Mouse (Mus musculus): ENCODE results near the gene Atp8a1. TPM values are rescaled to one million over a fixed set of nuclear protein-coding genes. Genes with fewer than 3 reads are reported as not detected.

Atp8a1 gene
- polyA plus RNA-seq, 1 experiment from 2014 or later: 41.5 TPM

GRCm38 (mm10) chr5:67726810-67727209 is 120.4 kb downstream of the Atp8a1 start:
- H3K4me1 ChIP-seq (replicated peaks; ENCODE audit: control insufficient read depth, insufficient read depth, low read length): no peaks in the 10 kb centered on the region
- no peak overlapping the region for H3K4me3 ChIP-seq (replicated peaks; ENCODE audit: low read length)
- ATAC-seq: no peak
- 91% methylated on average over 13 of the region's 13 CpGs for WGBS
- H3K27me3 ChIP-seq (replicated peaks; ENCODE audit: control insufficient read depth, insufficient read depth, low read length): no peaks in the 10 kb centered on the region
- H3K9ac ChIP-seq (replicated peaks; ENCODE audit: low read depth, low read length): no peak overlapping the region
- no peaks in the 10 kb centered on the region for H3K9me3 ChIP-seq (ENCODE audit: control insufficient read depth, low read length)
- H3K36me3 ChIP-seq (ENCODE audit: control insufficient read depth, insufficient read depth): 0 out of 2 replicates have a peak, but pooled peaks cover 4% of the 10 kb centered on the region
- H3K4me2 ChIP-seq (ENCODE audit: low read length): no peak overlapping the region
- no peak overlapping the region for H3K27ac ChIP-seq (ENCODE audit: low read length)

DNA sequence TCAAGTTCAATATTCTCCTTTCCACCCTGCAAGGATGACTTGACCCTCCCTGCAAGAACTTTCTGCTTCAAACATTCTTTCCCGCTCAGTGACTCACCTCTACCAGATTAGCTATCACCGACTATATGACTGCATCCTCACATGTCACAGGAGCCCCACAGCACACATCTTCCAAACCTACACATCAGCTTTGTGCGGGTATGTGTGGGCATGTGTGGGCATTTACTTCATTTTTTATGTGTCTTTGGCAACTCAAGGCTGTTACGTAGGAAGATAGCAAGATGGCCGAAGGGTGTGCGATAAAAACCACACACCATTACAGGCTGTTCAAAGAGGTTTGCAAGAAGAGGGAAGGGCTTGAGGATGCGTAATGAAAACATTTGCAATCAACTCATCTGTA is 145.6 kb downstream of the Atp8a1 start:
- peaks cover 3% of the 10 kb centered on the region; the same call in 1 of the 2 replicates for H3K4me1 ChIP-seq (replicated peaks; ENCODE audit: control insufficient read depth, insufficient read depth, low read length)
- ATAC-seq: no peak
- 0 out of 2 replicates have a peak, but pooled peaks cover 7% of the 10 kb centered on the region for H3K36me3 ChIP-seq (ENCODE audit: control insufficient read depth, insufficient read depth)
- H3K27me3 ChIP-seq (replicated peaks; ENCODE audit: control insufficient read depth, insufficient read depth, low read length): no peaks in the 10 kb centered on the region
- 97% methylated on average over 7 of the region's 7 CpGs for WGBS
- no peak overlapping the region for H3K9ac ChIP-seq (replicated peaks; ENCODE audit: low read depth, low read length)
- no peak overlapping the region for H3K4me3 ChIP-seq (replicated peaks; ENCODE audit: low read length)
- H3K4me2 ChIP-seq (ENCODE audit: low read length): no peak overlapping the region
- no peaks in the 10 kb centered on the region for H3K9me3 ChIP-seq (ENCODE audit: control insufficient read depth, low read length)
- H3K27ac ChIP-seq (ENCODE audit: low read length): no peak overlapping the region

DNA sequence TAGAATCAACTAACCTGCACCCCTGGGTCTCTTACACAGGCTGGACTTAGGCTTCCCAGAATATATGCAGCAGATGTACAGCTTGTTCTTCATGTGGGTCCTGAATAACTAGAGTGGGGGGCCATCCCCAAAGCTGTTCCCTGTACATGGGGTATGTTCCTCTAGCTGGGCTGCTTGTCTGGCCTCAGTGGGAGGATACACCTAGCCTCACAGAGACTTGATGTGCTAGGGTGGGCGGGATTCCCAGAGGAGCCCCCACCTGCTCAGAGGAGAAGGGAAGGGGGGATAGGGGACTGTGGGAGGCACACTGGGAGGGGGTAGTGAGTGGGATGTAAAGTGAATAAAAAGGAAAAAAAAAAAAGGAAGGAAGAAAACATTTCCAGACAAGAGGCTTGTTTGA is 147.8 kb downstream of the Atp8a1 start:
- WGBS: 64% methylated on average over 1 of the region's 1 CpGs
- H3K4me3 ChIP-seq (replicated peaks; ENCODE audit: low read length): no peak overlapping the region
- peaks cover 3% of the 10 kb centered on the region; the same call in 1 of the 2 replicates for H3K4me1 ChIP-seq (replicated peaks; ENCODE audit: control insufficient read depth, insufficient read depth, low read length)
- no peaks in the 10 kb centered on the region for H3K27me3 ChIP-seq (replicated peaks; ENCODE audit: control insufficient read depth, insufficient read depth, low read length)
- H3K4me2 ChIP-seq (ENCODE audit: low read length): no peak overlapping the region
- no peak overlapping the region for H3K27ac ChIP-seq (ENCODE audit: low read length)
- H3K9ac ChIP-seq (replicated peaks; ENCODE audit: low read depth, low read length): no peak overlapping the region
- H3K36me3 ChIP-seq (ENCODE audit: control insufficient read depth, insufficient read depth): 0 out of 2 replicates have a peak, but pooled peaks cover 7% of the 10 kb centered on the region
- 0 out of 2 replicates have a peak, but pooled peaks have one; percentile 24 for ATAC-seq
- no peaks in the 10 kb centered on the region for H3K9me3 ChIP-seq (ENCODE audit: control insufficient read depth, low read length)

GRCm38 (mm10) chr5:67698176-67698575 is 149.1 kb downstream of the Atp8a1 start:
- H3K9me3 ChIP-seq (ENCODE audit: control insufficient read depth, low read length): no peaks in the 10 kb centered on the region
- no peaks in the 10 kb centered on the region for H3K27me3 ChIP-seq (replicated peaks; ENCODE audit: control insufficient read depth, insufficient read depth, low read length)
- ATAC-seq: no peak
- WGBS: 94% methylated on average over 3 of the region's 3 CpGs
- H3K4me2 ChIP-seq (ENCODE audit: low read length): no peak overlapping the region
- no peak overlapping the region for H3K4me3 ChIP-seq (replicated peaks; ENCODE audit: low read length)
- 0 out of 2 replicates have a peak, but pooled peaks cover 7% of the 10 kb centered on the region for H3K36me3 ChIP-seq (ENCODE audit: control insufficient read depth, insufficient read depth)
- H3K27ac ChIP-seq (ENCODE audit: low read length): no peak overlapping the region
- H3K9ac ChIP-seq (replicated peaks; ENCODE audit: low read depth, low read length): no peak overlapping the region
- peaks cover 3% of the 10 kb centered on the region; the same call in 1 of the 2 replicates for H3K4me1 ChIP-seq (replicated peaks; ENCODE audit: control insufficient read depth, insufficient read depth, low read length)

GRCm38 (mm10) chr5:67696741-67697596 is 150.3 kb downstream of the Atp8a1 start:
- Histone ChIP-seq H3K27ac (ENCODE audit: low read length) (0 out of 2 replicates have a peak overlapping the region, but pooled peaks have one; percentile 24), H3K4me1 (replicated peaks; ENCODE audit: control insufficient read depth, insufficient read depth, low read length) (peaks cover 3% of the 10 kb centered on the region; the same call in 1 of the 2 replicates), H3K9ac (replicated peaks; ENCODE audit: low read depth, low read length) (no peak overlapping the region), H3K36me3 (ENCODE audit: control insufficient read depth, insufficient read depth) (0 out of 2 replicates have a peak, but pooled peaks cover 6% of the 10 kb centered on the region), H3K4me3 (replicated peaks; ENCODE audit: low read length) (no peak overlapping the region), H3K27me3 (replicated peaks; ENCODE audit: control insufficient read depth, insufficient read depth, low read length) (no peaks in the 10 kb centered on the region), H3K9me3 (ENCODE audit: control insufficient read depth, low read length) (no peaks in the 10 kb centered on the region), H3K4me2 (ENCODE audit: low read length) (no peak overlapping the region)
- ATAC-seq: peak; percentile 63
- 20% methylated on average over 12 of the region's 12 CpGs for WGBS

- Histone ChIP-seq H3K9me3 (ENCODE audit: control insufficient read depth, low read length) (no peaks in the 10 kb centered on the region), H3K4me3 (replicated peaks; ENCODE audit: low read length) (no peak overlapping the region), H3K27ac (ENCODE audit: low read length) (no peak overlapping the region), H3K9ac (replicated peaks; ENCODE audit: low read depth, low read length) (no peak overlapping the region), H3K4me1 (replicated peaks; ENCODE audit: control insufficient read depth, insufficient read depth, low read length) (peaks cover 2% of the 10 kb centered on the region; the same call in 1 of the 2 replicates), H3K27me3 (replicated peaks; ENCODE audit: control insufficient read depth, insufficient read depth, low read length) (no peaks in the 10 kb centered on the region), H3K36me3 (ENCODE audit: control insufficient read depth, insufficient read depth) (no peaks in the 10 kb centered on the region), H3K4me2 (ENCODE audit: low read length) (no peak overlapping the region)
- ATAC-seq: no peak
- WGBS: 92% methylated on average over 14 of the region's 14 CpGs
Observed at GRCm38 (mm10) chr5:67695055-67695710, 152.1 kb downstream of the Atp8a1 start.

DNA sequence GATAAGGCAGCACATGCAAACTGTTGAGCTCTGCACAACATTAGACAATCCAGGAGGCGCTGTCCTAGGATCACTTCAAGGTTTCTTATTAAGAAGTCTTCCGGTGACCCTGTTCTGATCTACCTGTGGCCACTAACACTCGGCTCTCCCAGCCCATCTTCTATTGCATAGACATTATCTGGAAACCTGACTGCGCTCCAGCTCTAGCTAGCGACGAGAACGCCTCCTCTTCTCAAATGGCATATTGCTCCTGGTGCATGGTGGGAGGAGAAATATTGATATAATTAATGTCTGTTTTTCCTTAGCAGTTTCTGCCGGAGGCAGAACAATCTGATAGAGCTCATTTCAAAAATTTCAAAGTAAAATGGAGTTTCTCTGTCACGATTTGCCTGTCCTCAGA is 156.9 kb downstream of the Atp8a1 start:
- Histone ChIP-seq H3K4me3 (replicated peaks; ENCODE audit: low read length) (no peak overlapping the region), H3K9ac (replicated peaks; ENCODE audit: low read depth, low read length) (no peak overlapping the region), H3K4me2 (ENCODE audit: low read length) (no peak overlapping the region), H3K4me1 (replicated peaks; ENCODE audit: control insufficient read depth, insufficient read depth, low read length) (no peaks in the 10 kb centered on the region), H3K27ac (ENCODE audit: low read length) (no peak overlapping the region), H3K27me3 (replicated peaks; ENCODE audit: control insufficient read depth, insufficient read depth, low read length) (no peaks in the 10 kb centered on the region), H3K9me3 (ENCODE audit: control insufficient read depth, low read length) (no peaks in the 10 kb centered on the region), H3K36me3 (ENCODE audit: control insufficient read depth, insufficient read depth) (no peaks in the 10 kb centered on the region)
- WGBS: 89% methylated on average over 9 of the region's 9 CpGs
- ATAC-seq: no peak

DNA sequence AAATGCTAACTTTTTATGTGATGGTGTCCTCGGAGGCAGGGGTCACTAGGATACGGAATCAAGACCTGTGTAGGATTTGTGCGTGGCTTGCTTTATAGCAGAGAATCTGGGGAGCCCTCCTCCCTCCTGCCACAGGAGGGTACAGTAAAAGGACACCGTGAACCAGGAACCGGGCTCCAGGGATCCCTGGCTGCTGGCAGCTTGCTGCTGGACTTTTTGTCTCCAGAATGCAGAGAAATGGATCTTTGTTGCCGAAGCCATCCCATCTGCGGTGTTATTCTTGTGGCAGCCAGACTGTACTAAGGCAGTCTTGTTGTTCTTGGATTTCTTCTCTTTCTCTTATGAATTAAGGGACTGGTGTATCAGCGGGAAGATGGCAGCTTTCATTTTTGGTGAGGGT is 159.2 kb downstream of the Atp8a1 start:
- H3K9ac ChIP-seq (replicated peaks; ENCODE audit: low read depth, low read length): no peak overlapping the region
- H3K27ac ChIP-seq (ENCODE audit: low read length): no peak overlapping the region
- no peak overlapping the region for H3K4me3 ChIP-seq (replicated peaks; ENCODE audit: low read length)
- WGBS: 87% methylated on average over 8 of the region's 8 CpGs
- no peak overlapping the region for H3K4me2 ChIP-seq (ENCODE audit: low read length)
- ATAC-seq: no peak
- H3K4me1 ChIP-seq (replicated peaks; ENCODE audit: control insufficient read depth, insufficient read depth, low read length): no peaks in the 10 kb centered on the region
- no peaks in the 10 kb centered on the region for H3K9me3 ChIP-seq (ENCODE audit: control insufficient read depth, low read length)
- no peaks in the 10 kb centered on the region for H3K36me3 ChIP-seq (ENCODE audit: control insufficient read depth, insufficient read depth)
- H3K27me3 ChIP-seq (replicated peaks; ENCODE audit: control insufficient read depth, insufficient read depth, low read length): no peaks in the 10 kb centered on the region

DNA sequence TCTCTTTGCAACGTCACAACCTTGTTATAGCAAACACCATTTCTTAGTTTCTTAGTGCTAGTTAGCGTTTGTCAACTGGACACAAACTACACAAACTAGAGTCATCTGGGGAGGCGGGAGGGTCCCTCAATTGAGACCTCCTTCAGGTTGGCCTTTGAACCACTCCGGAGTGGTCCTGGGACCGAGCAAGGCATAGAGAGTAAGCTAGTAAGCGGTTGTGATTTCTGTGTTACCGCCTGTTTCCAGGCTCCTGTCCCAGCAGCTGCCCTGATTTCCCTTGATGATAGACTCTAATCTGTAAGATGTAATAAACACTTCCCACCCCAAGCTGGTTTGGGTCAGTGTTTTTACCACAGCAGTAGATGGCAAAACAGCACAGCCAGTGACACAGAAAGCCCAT is 161.3 kb downstream of the Atp8a1 start:
- no peaks in the 10 kb centered on the region for H3K36me3 ChIP-seq (ENCODE audit: control insufficient read depth, insufficient read depth)
- H3K4me3 ChIP-seq (replicated peaks; ENCODE audit: low read length): no peak overlapping the region
- no peak overlapping the region for H3K27ac ChIP-seq (ENCODE audit: low read length)
- ATAC-seq: no peak
- no peaks in the 10 kb centered on the region for H3K27me3 ChIP-seq (replicated peaks; ENCODE audit: control insufficient read depth, insufficient read depth, low read length)
- no peak overlapping the region for H3K9ac ChIP-seq (replicated peaks; ENCODE audit: low read depth, low read length)
- no peaks in the 10 kb centered on the region for H3K4me1 ChIP-seq (replicated peaks; ENCODE audit: control insufficient read depth, insufficient read depth, low read length)
- H3K4me2 ChIP-seq (ENCODE audit: low read length): no peak overlapping the region
- WGBS: 94% methylated on average over 7 of the region's 7 CpGs
- H3K9me3 ChIP-seq (ENCODE audit: control insufficient read depth, low read length): no peaks in the 10 kb centered on the region
